Mouse (Mus musculus) CD4-positive, CD25-positive, alpha-beta regulatory T cell, adult 4 months (primary cell): ENCODE data around the gene Tmem145. TPM values are rescaled to one million over a fixed set of nuclear protein-coding genes. Genes with fewer than 3 reads are reported as not detected.

Source experiments
- ATAC-seq: one replicate; pipeline ENCODE4 v1.8.0; 2017
- polyA plus RNA-seq, 2 experiments: library from polyadenylated mRNA; unstranded; fragments of 100-300 nt; shearing (Covaris generic); gene quantifications; one replicate each; pipeline ENCODE4 v1.2.1; 2017

Tmem145 gene
- polyA plus RNA-seq, 2 experiments from 2014 or later, result not detected

GRCm38 (mm10) chr7:25293191-25293739, 12.6 kb upstream of the Tmem145 start:
- no peak for ATAC-seq

GRCm38 (mm10) chr7:25294495-25294894, 11.4 kb upstream of the Tmem145 start:
- no peak for ATAC-seq

DNA sequence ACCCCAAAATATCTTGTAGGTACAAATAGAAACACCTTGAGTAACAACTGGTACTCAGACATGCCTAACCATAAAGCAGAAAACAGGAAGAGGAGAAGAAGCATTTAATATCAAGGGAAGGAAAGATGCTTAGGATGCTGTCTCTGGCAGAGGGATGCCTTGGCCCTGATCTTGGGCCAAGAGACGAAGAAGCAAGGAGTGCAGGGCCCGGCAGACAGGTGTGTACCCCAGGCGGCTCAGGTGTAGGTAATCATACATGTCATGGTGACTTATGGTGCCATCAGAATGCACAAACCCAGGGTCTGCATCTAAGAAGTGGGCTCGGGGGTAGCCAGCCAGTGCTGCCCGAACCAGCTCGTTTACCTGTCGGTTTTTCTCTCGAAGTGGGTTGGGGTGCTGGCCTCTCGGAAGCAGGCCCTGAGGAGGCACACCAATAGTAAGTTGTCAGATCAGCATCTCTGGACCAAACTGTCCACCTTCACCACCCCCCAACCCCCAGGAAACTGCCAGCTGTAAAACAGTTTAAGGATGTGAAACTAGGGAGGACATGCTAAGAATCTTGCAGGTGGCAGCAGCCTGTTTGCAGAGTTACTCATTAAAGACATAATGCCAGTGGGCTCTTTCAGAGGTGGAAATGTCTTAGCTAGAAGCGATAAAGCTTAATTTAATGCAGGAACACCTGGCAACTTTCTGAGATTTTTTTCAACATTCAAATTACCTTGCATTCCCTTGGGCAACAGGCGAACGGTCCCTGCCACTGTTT, 10.8 kb upstream of the Tmem145 start:
- no peak for ATAC-seq

- peak; percentile 48 for ATAC-seq
These were observed 8.9 kb upstream of the Tmem145 start for GRCm38 (mm10) chr7:25296945-25297453.

- peak; percentile 68 for ATAC-seq
These were observed 8.2 kb upstream of the Tmem145 start, which contains the start of gene Pafah1b3 for GRCm38 (mm10) chr7:25297454-25298325. Gene Pafah1b3, minus strand, starts transcription at chr7:25297986.

- no peak for ATAC-seq
These were observed 4.8 kb upstream of the Tmem145 start, which contains the start of gene Prr19 for GRCm38 (mm10) chr7:25301063-25301462. Gene Prr19, plus strand, starts transcription at chr7:25301411.

DNA sequence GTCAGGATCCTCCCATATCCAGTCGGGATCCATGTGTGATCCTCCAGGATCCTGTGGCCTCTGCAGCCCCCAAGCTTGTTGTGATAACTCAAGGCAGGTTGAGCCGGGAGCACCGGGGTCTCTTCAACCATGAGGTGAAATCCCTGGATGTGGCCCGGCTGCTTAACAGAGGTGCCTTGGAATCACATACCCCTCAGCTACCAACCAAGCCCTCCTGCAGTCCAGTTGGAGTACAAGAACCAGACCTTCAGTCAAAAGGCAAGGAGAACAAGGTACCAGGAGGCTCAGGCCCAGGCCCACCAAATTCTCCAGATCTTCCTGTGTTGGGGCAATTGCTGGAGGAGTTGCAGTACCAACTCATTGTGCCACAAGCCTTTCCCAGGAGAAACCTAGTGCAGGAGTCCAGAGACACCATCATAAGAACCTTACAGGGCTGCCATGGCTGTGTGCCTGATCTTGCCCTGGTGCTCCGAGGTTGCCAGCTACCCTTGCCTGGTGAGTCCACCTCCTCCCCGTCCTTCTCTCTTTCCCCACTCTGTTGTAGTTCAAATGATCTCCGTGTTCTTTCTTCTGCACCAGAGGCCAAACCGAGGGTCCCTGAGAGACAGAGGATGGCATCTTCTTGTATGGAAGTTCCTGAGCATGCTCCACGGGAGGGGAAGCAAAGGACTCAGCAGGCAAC, 2.8 kb upstream of the Tmem145 start:
- ATAC-seq, result no peak

- ATAC-seq, result no peak
These were observed 2.3 kb upstream of the Tmem145 start for GRCm38 (mm10) chr7:25303685-25304006.

DNA sequence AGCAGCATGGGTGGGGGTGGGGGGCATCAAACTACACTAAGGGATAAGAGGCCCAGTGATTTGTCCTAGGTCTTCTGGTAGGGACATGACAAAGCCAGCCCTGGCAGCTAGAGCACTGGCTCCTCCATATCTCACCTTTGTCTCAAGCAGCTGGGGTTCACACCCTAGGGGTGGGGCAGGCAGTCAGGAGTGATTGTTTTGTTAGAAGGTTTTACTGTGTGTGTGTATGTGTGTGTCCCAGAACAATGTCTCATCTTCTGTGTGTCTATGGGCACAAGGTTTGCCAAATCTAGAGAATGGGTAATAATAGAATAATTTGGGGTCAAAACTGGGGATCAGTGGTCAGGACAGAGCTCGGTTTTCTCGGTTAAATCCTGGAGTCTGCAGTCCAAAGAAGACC, 425 bp upstream of the Tmem145 start:
- ATAC-seq, result no peak

GRCm38 (mm10) chr7:25306614-25306996, 699 bp downstream of the Tmem145 start:
- no peak for ATAC-seq

DNA sequence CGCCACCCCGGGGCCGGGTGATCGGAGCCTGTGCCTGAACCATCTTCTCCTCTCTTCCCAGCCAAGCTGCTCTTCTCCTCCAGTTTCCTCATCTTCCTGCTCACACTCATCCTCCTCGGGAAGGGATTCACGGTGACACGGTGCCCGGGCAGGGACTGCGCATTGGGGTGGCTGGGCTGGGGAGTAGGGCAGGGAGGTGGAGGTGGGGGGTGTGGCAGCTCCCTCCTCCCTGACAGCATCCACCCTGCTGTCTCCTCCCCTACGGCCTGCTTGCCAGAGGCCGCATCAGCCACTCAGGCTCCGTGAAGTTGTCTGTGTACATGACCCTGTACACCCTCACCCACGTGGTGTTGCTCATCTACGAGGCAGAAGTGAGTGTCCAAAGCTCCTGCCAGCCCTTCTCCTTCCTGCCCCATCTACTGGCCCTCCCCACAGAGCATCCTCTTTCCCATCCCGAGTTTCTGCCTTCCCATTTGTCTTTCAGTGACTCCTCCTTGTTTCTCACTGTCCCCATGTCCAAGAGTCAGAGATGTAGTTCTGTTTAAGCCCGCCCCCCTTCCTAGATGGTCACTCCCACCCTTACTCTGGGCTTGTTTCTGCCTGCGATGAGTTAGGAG, 2.9 kb downstream of the Tmem145 start:
- ATAC-seq, result no peak

GRCm38 (mm10) chr7:25309425-25309824, 3.5 kb downstream of the Tmem145 start:
- no peak for ATAC-seq

- no peak for ATAC-seq
These were observed 5.3 kb downstream of the Tmem145 start for GRCm38 (mm10) chr7:25311193-25311592.

DNA sequence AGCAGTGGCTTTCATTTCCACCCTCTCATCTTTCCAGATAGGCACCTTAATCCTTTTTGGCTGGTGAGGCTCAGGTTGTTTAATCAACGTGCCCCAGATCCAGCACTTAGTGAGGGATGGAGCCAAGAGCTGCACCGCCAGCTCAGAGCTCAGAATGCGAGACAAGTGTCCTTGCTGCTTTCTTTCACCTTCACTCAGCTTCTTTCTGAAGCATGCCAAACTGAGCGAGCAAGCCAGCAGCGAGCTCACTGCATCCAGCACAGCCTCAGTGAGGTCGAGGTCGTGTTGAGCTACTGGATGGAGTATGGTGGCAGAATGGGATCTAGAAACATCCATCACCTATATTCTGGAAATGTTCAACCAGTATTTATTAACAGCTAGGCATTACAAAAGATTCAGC, 7.4 kb downstream of the Tmem145 start:
- no peak for ATAC-seq

DNA sequence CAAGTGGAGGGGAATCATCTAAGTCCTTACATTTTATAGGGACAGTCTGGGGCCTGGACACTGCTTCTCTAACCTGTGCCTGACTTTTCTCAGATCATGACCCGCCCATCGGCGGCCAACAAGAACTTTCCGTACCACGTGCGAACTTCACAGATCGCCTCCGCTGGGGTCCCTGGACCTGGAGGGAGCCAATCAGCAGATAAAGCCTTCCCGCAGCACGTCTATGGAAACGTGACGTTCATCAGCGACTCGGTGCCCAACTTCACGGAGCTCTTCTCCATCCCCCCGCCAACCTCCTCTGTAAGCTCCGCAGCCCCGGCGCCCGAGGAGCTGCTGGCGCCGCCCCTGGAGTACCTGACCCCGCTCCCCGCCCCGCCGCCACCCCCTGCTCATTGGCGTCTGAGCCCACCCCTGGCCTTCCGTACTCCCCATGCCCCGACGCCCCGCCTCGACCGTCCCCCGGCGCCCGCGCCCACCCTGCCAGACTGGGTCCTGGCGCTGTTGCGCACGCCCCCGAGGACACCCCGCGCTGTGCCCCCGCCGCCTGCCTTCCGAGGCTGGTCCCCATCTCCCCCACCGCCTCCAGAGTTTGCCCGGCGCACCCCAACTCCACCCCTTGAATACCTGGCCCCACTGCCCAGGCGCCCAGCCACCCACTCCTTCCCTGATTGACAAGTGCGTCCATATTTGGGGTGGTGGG, 8.8 kb downstream of the Tmem145 start:
- no peak for ATAC-seq

GRCm38 (mm10) chr7:25315306-25316041, 9.6 kb downstream of the Tmem145 start:
- no peak for ATAC-seq

GRCm38 (mm10) chr7:25316532-25317445, 10.9 kb downstream of the Tmem145 start, which contains the start of gene Megf8:
Gene Megf8, plus strand, starts transcription at chr7:25317164.
- ATAC-seq, result peak; percentile 93

DNA sequence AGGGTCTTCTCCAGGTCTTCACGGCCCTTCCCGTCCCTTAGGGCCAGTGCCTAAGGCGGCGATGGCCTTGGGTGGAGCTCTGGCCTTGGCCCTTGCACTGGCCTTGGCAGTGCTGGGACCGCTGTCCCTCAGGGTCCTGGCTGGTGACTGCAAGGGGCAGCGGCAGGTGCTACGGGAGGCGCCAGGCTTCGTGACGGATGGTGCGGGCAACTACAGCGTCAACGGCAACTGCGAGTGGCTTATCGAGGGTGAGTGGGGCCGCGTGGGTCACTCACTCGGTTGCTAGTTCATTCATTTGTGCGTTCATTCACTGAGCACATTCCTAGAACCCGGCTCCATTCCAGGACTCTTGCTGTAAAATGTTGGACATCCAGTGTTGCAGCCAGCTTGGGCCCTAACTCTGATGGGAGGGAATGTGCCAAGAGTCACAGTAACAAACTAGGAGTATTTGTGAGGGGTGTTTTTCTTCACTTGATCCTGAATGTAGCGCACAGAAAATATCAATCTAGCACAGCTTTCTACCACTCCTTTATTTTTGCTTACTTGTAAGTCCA, 11.6 kb downstream of the Tmem145 start:
- ATAC-seq, result no peak

DNA sequence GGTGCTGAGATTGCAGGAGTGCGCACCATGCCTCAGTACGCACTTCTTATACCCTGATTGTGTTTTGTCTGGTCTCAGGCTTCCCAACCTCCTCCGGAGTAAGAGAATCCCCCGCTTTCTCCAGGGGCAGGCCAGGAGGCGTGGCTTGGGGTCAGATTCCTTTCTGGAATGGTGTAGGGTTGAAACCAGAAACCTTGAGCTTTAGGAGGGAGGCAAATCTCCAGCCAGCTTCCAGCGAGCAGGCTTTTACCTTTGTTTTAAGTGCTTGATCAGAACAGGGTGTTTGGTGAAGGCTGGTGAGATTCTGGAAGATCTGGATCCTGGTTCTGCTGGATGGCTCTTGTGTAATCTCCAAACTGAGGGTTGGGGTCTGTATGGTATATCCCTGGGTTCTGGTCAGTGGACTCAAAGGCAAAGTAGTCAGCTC, 16.2 kb downstream of the Tmem145 start:
- no peak for ATAC-seq
